Comparison of ENCODE assay signal across 20 mouse cellular contexts in the genomic region with DNA sequence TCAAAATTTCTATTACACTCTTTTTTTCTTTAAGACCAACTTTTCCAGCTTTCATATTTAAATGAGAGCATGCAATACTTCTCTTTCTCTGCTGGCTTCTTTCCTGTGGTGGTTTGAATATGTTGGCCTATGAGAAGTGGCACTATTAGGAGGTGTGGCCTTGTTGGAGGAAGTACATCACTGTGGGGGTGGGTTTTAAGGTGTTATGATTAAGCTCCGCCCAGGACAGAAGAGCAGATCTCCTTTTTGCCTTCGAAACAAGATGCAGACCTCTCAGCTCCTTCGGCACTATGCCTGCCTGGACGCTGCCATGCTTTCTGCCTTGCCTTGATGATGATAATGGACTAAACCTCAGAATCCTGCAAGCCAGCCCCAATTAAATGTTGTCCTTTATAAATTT. TPM values are rescaled to one million over a fixed set of nuclear protein-coding genes. Genes with fewer than 3 reads are reported as not detected.
"Had no signal": no experiment of that assay in that cellular context is flagged by ENCODE, and none has a peak within 500 bp of the region (broad histone marks: within the 10 kb centered on the region; RNA-seq: fewer than 3 reads in every experiment).

No protein-coding gene starts in this region.

- DNase-seq: kidney, postnatal 14 days; left cerebral cortex, postnatal 4 days; lung, adult 18-20 months; right cerebral cortex, postnatal 14 days; thymus, postnatal 4 days had no signal

- ATAC-seq: midbrain, embryonic 13.5 days had no signal

- H3K4me1 ChIP-seq: limb, embryonic 13.5 days; midbrain, embryonic 13.5 days had no signal

- H3K9ac ChIP-seq: limb, embryonic 13.5 days; liver, embryonic 14.5 days; midbrain, embryonic 13.5 days had no signal

- H3K27me3 ChIP-seq: limb, embryonic 13.5 days; midbrain, embryonic 13.5 days had no signal

- H3K9me3 ChIP-seq: limb, embryonic 13.5 days; midbrain, embryonic 13.5 days had no signal

- H3K27ac ChIP-seq: limb, embryonic 13.5 days; liver, embryonic 14.5 days; midbrain, embryonic 13.5 days had no signal

- H3K4me3 ChIP-seq: limb, embryonic 13.5 days; midbrain, embryonic 13.5 days had no signal

- H3K36me3 ChIP-seq: limb, embryonic 13.5 days; midbrain, embryonic 13.5 days had no signal

RNA-seq across cellular contexts. Expression of a gene that starts 11.5 kb away (rescaled TPM):
- total RNA-seq: layer of hippocampus, adult 8-10 months; layer of hippocampus, postnatal 14 days; left cerebral cortex, adult 18-20 months; left cerebral cortex, postnatal 10 days; left cerebral cortex, postnatal 4 days; liver, adult 2 months; midbrain, postnatal 0 days had no signal
- polyA plus RNA-seq: kidney, embryonic 14.5 days; large intestine, adult 2 months; limb, embryonic 13.5 days; liver, adult 2 months; liver, embryonic 14.5 days; lung, embryonic 16.5 days; midbrain, embryonic 13.5 days; midbrain, postnatal 0 days; neural tube, embryonic 14.5 days; stomach, embryonic 16.5 days had no signal

RNA-seq across cellular contexts. Expression of a gene that starts 36.5 kb away (rescaled TPM):
- total RNA-seq: liver, adult 2 months had no signal
- polyA plus RNA-seq: large intestine, adult 2 months; liver, adult 2 months; liver, embryonic 14.5 days; spleen, adult 2 months had no signal

RNA-seq across cellular contexts. Expression of a gene that starts 58.7 kb away (rescaled TPM):
- polyA plus RNA-seq: liver, embryonic 14.5 days; spleen, adult 2 months had no signal
